Mouse (Mus musculus): Measurements from ENCODE around the gene Cd55b. TPM values are rescaled to one million over a fixed set of nuclear protein-coding genes. Genes with fewer than 3 reads are reported as not detected.

Gene Cd55b
- total RNA-seq (2023; ENCODE audit: inconsistent age) = 5.5 to 7.8 TPM (median 7.0 TPM) in 4 replicates

GRCm38 (mm10) chr1:130422664-130423111, at the start of gene Cd55b:
TSS of gene Cd55b (minus strand) at chr1:130423009.

DNA sequence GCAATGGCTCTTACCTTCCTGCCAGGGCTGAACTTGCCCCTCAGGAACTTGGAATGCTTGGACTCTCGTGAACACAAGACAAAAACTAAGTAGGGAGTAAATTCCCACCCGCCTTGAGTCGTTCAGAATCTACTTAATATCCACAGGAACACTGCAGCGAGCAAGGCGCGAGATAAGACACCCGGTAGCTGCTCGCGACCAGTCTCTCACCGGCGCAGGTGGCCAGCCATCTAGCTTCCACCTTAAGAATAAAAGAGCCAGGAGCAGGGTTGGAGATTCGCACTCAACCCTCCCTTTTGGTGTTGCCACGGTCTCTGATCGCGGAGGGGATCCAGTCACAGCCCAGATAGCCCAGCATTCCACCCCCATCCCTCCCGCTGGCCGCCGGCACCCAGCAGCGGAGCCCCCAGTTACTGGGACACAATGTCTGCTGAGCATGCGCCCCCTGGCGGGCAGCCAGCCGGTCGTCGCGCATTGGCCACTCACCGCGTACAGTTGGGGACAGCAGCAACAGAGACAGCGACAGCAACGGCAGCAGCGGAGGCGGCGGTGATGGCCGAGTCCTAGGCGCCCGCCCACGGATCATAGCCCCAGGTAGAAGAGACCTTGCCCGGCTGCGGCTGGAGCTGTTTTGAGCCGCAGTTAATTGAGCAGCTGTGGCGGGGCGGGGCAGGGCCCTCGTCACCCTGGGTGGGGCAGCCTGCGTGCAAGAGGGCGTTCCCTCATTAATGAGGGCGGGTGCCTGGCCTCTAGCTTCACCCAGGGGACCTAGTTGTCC, 39.5 kb upstream of the Cd55b start, which contains the start of gene Cd55:
Cd55 (minus strand) TSS at position 661 of the 778 bp plus-strand sequence.

Other genes with a start within 250 kb of the Cd55b start
- gene Cd55, start 39.7 kb upstream of the Cd55b start, total RNA-seq (2023; ENCODE audit: inconsistent age) = 407 to 550 TPM (median 510 TPM) in 4 replicates
- not detected in 4 replicates for gene Zp3r, start 206.6 kb upstream of the Cd55b start, total RNA-seq (2023; ENCODE audit: inconsistent age)
- not detected in 4 replicates for gene C4bp, start 238.6 kb upstream of the Cd55b start, total RNA-seq (2023; ENCODE audit: inconsistent age)